Mouse (Mus musculus) MEL (cell line): ENCODE results near the gene Spns1. TPM values are rescaled to one million over a fixed set of nuclear protein-coding genes. Genes with fewer than 3 reads are reported as not detected.

Source experiments
- DNase-seq: peaks from one replicate; pipeline ENCODE4 v3.0.0; 2011; ENCODE audit warnings: low read depth, low spot score
- H3K27ac ChIP-seq: 2 replicates; pipeline ENCODE4 v1.5.1; 2012; ENCODE audit warnings: low read depth, mild to moderate bottlenecking, control low read depth, low read length, moderate library complexity; ENCODE audit not compliant: control insufficient read depth
- H3K27me3 ChIP-seq, 2 experiments: fragments of 150-350 bp in 1 of 2; sonication (generic) in 1 of 2; 2 replicates each; pipeline ENCODE4 v1.6.1; 2012; ENCODE audit warnings: low read length in 2 of 2, mild to moderate bottlenecking in 2 of 2, improper control_type of control experiment in 1 of 2, moderate library complexity in 1 of 2; ENCODE audit not compliant: insufficient read depth in 2 of 2, control insufficient read depth in 1 of 2
- H3K36me3 ChIP-seq, 2 experiments: 2 replicates each; pipeline ENCODE4 v1.6.1; 2012 to 2014; ENCODE audit warnings: low read length in 2 of 2, improper control_type of control experiment in 1 of 2, inconsistent platforms in 1 of 2, mild to moderate bottlenecking in 1 of 2; ENCODE audit not compliant: insufficient read depth in 2 of 2, control insufficient read depth in 1 of 2
- H3K4me1 ChIP-seq, 2 experiments: fragments of 150-350 bp in 1 of 2; sonication (generic) in 1 of 2; 2 replicates each; pipeline ENCODE4 v1.6.1; 2012; ENCODE audit warnings: low read length in 2 of 2, improper control_type of control experiment in 1 of 2, mild to moderate bottlenecking in 1 of 2; ENCODE audit not compliant: insufficient read depth in 2 of 2, control insufficient read depth in 1 of 2
- H3K4me3 ChIP-seq, 2 experiments: fragments of 150-350 bp in 1 of 2; sonication (generic) in 1 of 2; 2 replicates each; pipeline ENCODE4 v1.5.1; 2012; ENCODE audit warnings: low read depth in 2 of 2, low read length in 2 of 2, mild to moderate bottlenecking in 2 of 2, moderate library complexity in 2 of 2, control low read depth in 1 of 2, improper control_type of control experiment in 1 of 2; ENCODE audit not compliant: control insufficient read depth in 1 of 2, insufficient read depth in 1 of 2
- H3K79me2 ChIP-seq: 2 replicates; pipeline ENCODE4 v1.6.1; 2012; ENCODE audit warnings: mild to moderate bottlenecking, low read length, moderate library complexity; ENCODE audit not compliant: control insufficient read depth, poor library complexity, insufficient read depth
- H3K9ac ChIP-seq: 2 replicates; pipeline ENCODE4 v1.6.1; 2012; ENCODE audit warnings: low read depth, mild to moderate bottlenecking, control low read depth, low read length, moderate library complexity; ENCODE audit not compliant: control insufficient read depth, poor library complexity, severe bottlenecking
- H3K9me3 ChIP-seq: fragments of 150-350 bp; sonication (generic); replicated peaks from 2 replicates; pipeline ENCODE4 v1.6.1; 2012; ENCODE audit warnings: mild to moderate bottlenecking, low read length, improper control_type of control experiment, moderate library complexity; ENCODE audit not compliant: insufficient read depth
- BHLHE40 ChIP-seq: IDR thresholded peaks from 2 replicates; pipeline ENCODE4 v1.6.1; 2012; ENCODE audit warnings: low read depth, mild to moderate bottlenecking, inconsistent platforms, low read length, improper control_type of control experiment, borderline replicate concordance
- CHD1 ChIP-seq: IDR thresholded peaks from 2 replicates; pipeline ENCODE4 v1.6.1; 2012; ENCODE audit warnings: low read depth, mild to moderate bottlenecking, inconsistent platforms, low read length, improper control_type of control experiment
- CHD2 ChIP-seq: IDR thresholded peaks from 2 replicates; pipeline ENCODE4 v1.6.1; 2011; ENCODE audit warnings: low read length, improper control_type of control experiment
- CTCF ChIP-seq, 3 experiments: IDR thresholded peaks in 2 of 3; conservative IDR thresholded peaks in 1 of 3; 2 replicates each; pipeline ENCODE4 v1.5.1; 2011 to 2012; ENCODE audit warnings: low read length in 3 of 3, low read depth in 2 of 3, mild to moderate bottlenecking in 2 of 3, improper control_type of control experiment in 1 of 3, inconsistent platforms in 1 of 3, mixed read lengths in 1 of 3, moderate library complexity in 1 of 3; ENCODE audit not compliant: control insufficient read depth in 1 of 3, insufficient read depth in 1 of 3, poor library complexity in 1 of 3, severe bottlenecking in 1 of 3
- ELF1 ChIP-seq: IDR thresholded peaks from 2 replicates; pipeline ENCODE4 v1.6.1; 2014; ENCODE audit warnings: low read depth, mild to moderate bottlenecking, inconsistent platforms, low read length, improper control_type of control experiment, moderate library complexity
- GABPA ChIP-seq: IDR thresholded peaks from 2 replicates; pipeline ENCODE4 v1.6.1; 2012; ENCODE audit warnings: low read depth, mild to moderate bottlenecking, inconsistent platforms, low read length, improper control_type of control experiment, moderate library complexity
- HCFC1 ChIP-seq: IDR thresholded peaks from 2 replicates; pipeline ENCODE4 v1.6.1; 2012; ENCODE audit warnings: low read depth, mild to moderate bottlenecking, inconsistent platforms, low read length, improper control_type of control experiment, moderate library complexity
- KAT2A ChIP-seq: conservative IDR thresholded peaks from 2 replicates; pipeline ENCODE4 v1.6.1; 2012; ENCODE audit warnings: low read depth, low read length, improper control_type of control experiment, inconsistent platforms
- MEF2A ChIP-seq: IDR thresholded peaks from 2 replicates; pipeline ENCODE4 v1.6.1; 2014; ENCODE audit warnings: low read depth, mild to moderate bottlenecking, inconsistent platforms, low read length, improper control_type of control experiment; ENCODE audit not compliant: poor library complexity, insufficient replicate concordance, severe bottlenecking; ENCODE audit errors: extremely low read depth
- MYB ChIP-seq: IDR thresholded peaks from 2 replicates; pipeline ENCODE4 v1.6.1; 2011; ENCODE audit warnings: mild to moderate bottlenecking, low read depth, low read length, improper control_type of control experiment
- MYC ChIP-seq: IDR thresholded peaks from 2 replicates; pipeline ENCODE4 v1.6.1; 2011; ENCODE audit warnings: low read depth, mild to moderate bottlenecking, low read length, improper control_type of control experiment, moderate library complexity
- POLR2A ChIP-seq, 2 experiments: IDR thresholded peaks; 2 replicates each; pipeline ENCODE4 v1.6.1; 2011 to 2012; ENCODE audit warnings: low read length in 2 of 2, mild to moderate bottlenecking in 2 of 2, control low read depth in 1 of 2, improper control_type of control experiment in 1 of 2, low read depth in 1 of 2, moderate library complexity in 1 of 2; ENCODE audit not compliant: control insufficient read depth in 1 of 2, insufficient read depth in 1 of 2, poor library complexity in 1 of 2
- SIN3A ChIP-seq: IDR thresholded peaks from 2 replicates; pipeline ENCODE4 v1.6.1; 2012; ENCODE audit warnings: low read length, improper control_type of control experiment, inconsistent platforms
- SMC3 ChIP-seq: IDR thresholded peaks from 2 replicates; pipeline ENCODE4 v1.6.1; 2011; ENCODE audit warnings: low read depth, low read length, improper control_type of control experiment
- TBP ChIP-seq: IDR thresholded peaks from 2 replicates; pipeline ENCODE4 v1.8.0; 2011; ENCODE audit warnings: low read depth, low read length, improper control_type of control experiment
- TCF12 ChIP-seq: IDR thresholded peaks from 2 replicates; pipeline ENCODE4 v1.6.1; 2014; ENCODE audit warnings: low read depth, mild to moderate bottlenecking, inconsistent platforms, low read length, improper control_type of control experiment, moderate library complexity
- UBTF ChIP-seq: IDR thresholded peaks from 2 replicates; pipeline ENCODE4 v1.6.1; 2012; ENCODE audit warnings: low read depth, mild to moderate bottlenecking, inconsistent platforms, low read length, improper control_type of control experiment, moderate library complexity, borderline replicate concordance; ENCODE audit not compliant: insufficient read depth
- ZKSCAN1 ChIP-seq: IDR thresholded peaks from 2 replicates; pipeline ENCODE4 v1.6.1; 2012; ENCODE audit warnings: low read depth, mild to moderate bottlenecking, inconsistent platforms, low read length, improper control_type of control experiment, moderate library complexity
- ZMIZ1 ChIP-seq: IDR thresholded peaks from 2 replicates; pipeline ENCODE4 v1.6.1; 2012; ENCODE audit warnings: low read depth, mild to moderate bottlenecking, inconsistent platforms, low read length, improper control_type of control experiment, moderate library complexity
- polyA plus RNA-seq, 2 experiments: library from polyadenylated mRNA; stranded (reverse) in 1 of 2; unstranded in 1 of 2; fragments of >175 nt in 1 of 2; fragments of >200 nt in 1 of 2; gene quantifications; 2 replicates each; pipeline versions ENCODE4 v1.2.1 to v1.2.4; 2012; ENCODE audit warnings: low replicate concordance in 2 of 2, low read depth in 1 of 2; ENCODE audit not compliant: insufficient read length in 2 of 2, insufficient read depth in 1 of 2, missing spikeins in 1 of 2
- total RNA-seq: library from RNA; depleted of rRNA; stranded (reverse); fragments of 300-350 nt; gene quantifications from 2 replicates; pipeline ENCODE4 v1.2.3, GENCODE M21; 2012

Gene Spns1
- total and polyA plus RNA-seq, 3 experiments, result 28.9 to 81.6 TPM; not detected in 1

- Histone ChIP-seq H3K4me1 (no peaks in the 10 kb centered on the region), H3K9ac (no peak overlapping the region)
These were observed 37.0 kb downstream of the Spns1 start for GRCm38 (mm10) chr7:126340206-126340618.

DNA sequence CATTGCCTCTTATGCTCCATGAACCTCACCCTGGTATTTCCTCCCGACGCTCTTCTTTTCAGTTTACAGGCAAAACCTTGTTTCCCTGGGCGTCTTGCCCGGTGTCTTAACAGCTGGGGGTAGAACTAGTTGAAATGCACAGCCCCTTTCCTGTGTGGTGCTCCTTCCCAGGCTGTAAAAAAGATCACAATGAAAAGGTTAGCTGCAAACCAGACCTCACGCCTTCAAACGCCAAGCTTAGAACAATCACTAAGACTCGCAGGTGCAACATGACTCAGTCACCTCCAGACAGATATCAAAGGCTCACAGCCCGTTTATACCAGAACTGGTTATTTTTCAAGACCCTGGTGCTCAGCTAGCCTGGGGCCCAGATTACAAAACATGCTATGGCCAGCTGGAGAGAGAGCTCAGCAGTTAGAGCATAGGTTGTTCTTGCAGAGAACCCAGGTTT, 37.7 kb downstream of the Spns1 start:
- H3K36me3 ChIP-seq, result no peaks in the 10 kb centered on the region
- H3K9ac ChIP-seq, result no peak overlapping the region
- TF ChIP-seq UBTF (no peak), KAT2A (no peak), GABPA (no peak), SMC3 (no peak), TCF12 (no peak), POLR2A (IDR thresholded peaks at IDR 0.05; ENCODE audit: control insufficient read depth in 1 of 2, insufficient read depth in 1 of 2, low read depth in 1 of 2, low read length in 2 of 2, poor library complexity in 1 of 2) (no peak), CTCF (IDR thresholded peaks at IDR 0.05 in 2 of 3, conservative IDR thresholded peaks at IDR 0.05 in 1 of 3; ENCODE audit: control insufficient read depth in 1 of 3, insufficient read depth in 1 of 3, low read depth in 2 of 3, low read length in 3 of 3, poor library complexity in 1 of 3, severe bottlenecking in 1 of 3) (no peak), ELF1 (no peak), ZKSCAN1 (no peak), MYB (no peak), SIN3A (no peak), MEF2A (no peak)
- no peaks in the 10 kb centered on the region for H3K79me2 ChIP-seq
- H3K4me3 ChIP-seq, result no peak overlapping the region
- H3K9me3 ChIP-seq, result no peaks in the 10 kb centered on the region
- H3K4me1 ChIP-seq, result no peaks in the 10 kb centered on the region
- peaks cover 4 to 5% of the 10 kb centered on the region in 2 experiments for H3K27me3 ChIP-seq
- DNase-seq, result no peak
- no peak overlapping the region for H3K27ac ChIP-seq

More at GRCm38 (mm10) chr7:126340206-126340618, 37.0 kb downstream of the Spns1 start:
- no peak overlapping the region for H3K4me3 ChIP-seq
- no peaks in the 10 kb centered on the region for H3K36me3 ChIP-seq
- no peak overlapping the region for H3K27ac ChIP-seq
- H3K9me3 ChIP-seq, result no peaks in the 10 kb centered on the region
- TF ChIP-seq SMC3 (no peak), MYC (no peak), CHD2 (no peak), ELF1 (no peak), BHLHE40 (no peak), CHD1 (no peak), ZMIZ1 (no peak), TBP (no peak), GABPA (no peak), HCFC1 (no peak)
- peaks cover 2 to 3% of the 10 kb centered on the region in 2 experiments; a peak in 3 of 4 replicates for H3K27me3 ChIP-seq
- DNase-seq, result no peak
- no peaks in the 10 kb centered on the region for H3K79me2 ChIP-seq
